Mouse (Mus musculus) heart, embryonic 14.5 days (tissue): ENCODE measurements at regions not wholly inside any gene's neighbourhood (a gene's known extent, or its start where the extent isn't known, plus 50 kb on each side); places are given as distances from the start of the nearest gene placed in this dataset.
"Not testable (repeated sequence)": the region's sequence is repeated elsewhere in the genome, so short reads cannot be mapped to it uniquely, and the experiment has no call there.

Experiments used
- ATAC-seq: fragments of 200-750 bp; cut with Nextera tagmentation; 2 replicates; pipeline ENCODE4 v1.8.0; 2017; ENCODE audit warnings: low read depth, moderate TSS enrichment; ENCODE audit not compliant: insufficient number of reproducible peaks, insufficient read depth, low FRiP score
- H3K27ac ChIP-seq, 2 experiments: fragments of 200-500 bp in 1 of 2; fragments of 300-500 bp in 1 of 2; sonication (generic) in 1 of 2; replicated peaks in 1 of 2; 2 replicates each; pipeline ENCODE4 v1.5.1; 2012 to 2014; ENCODE audit warnings: low read depth in 2 of 2, low read length in 2 of 2, control low read depth in 1 of 2, mild to moderate bottlenecking in 1 of 2, mixed read lengths in 1 of 2; ENCODE audit not compliant: control insufficient read depth in 1 of 2, insufficient read depth in 1 of 2
- H3K27me3 ChIP-seq: fragments of 300-500 bp; sonication (generic); 2 replicates; pipeline ENCODE4 v1.6.1; 2014; ENCODE audit warnings: mild to moderate bottlenecking, low read length, control low read depth; ENCODE audit not compliant: control insufficient read depth, insufficient read depth
- H3K36me3 ChIP-seq: fragments of 300-500 bp; sonication (generic); 2 replicates; pipeline ENCODE4 v1.6.1; 2014; ENCODE audit warnings: mild to moderate bottlenecking, control low read depth, low read length, mixed read lengths; ENCODE audit not compliant: control insufficient read depth, insufficient read depth
- H3K4me1 ChIP-seq, 2 experiments: fragments of 200-500 bp in 1 of 2; fragments of 300-500 bp in 1 of 2; sonication (generic) in 1 of 2; 2 replicates each; pipeline ENCODE4 v1.6.1; 2012 to 2014; ENCODE audit warnings: low read length in 2 of 2, control low read depth in 1 of 2, mixed read lengths in 1 of 2; ENCODE audit not compliant: control insufficient read depth in 2 of 2, insufficient read depth in 2 of 2
- H3K4me2 ChIP-seq: fragments of 300-500 bp; sonication (generic); 2 replicates; pipeline ENCODE4 v1.6.1; 2014; ENCODE audit warnings: mild to moderate bottlenecking, low read length
- H3K4me3 ChIP-seq, 2 experiments: fragments of 200-500 bp in 1 of 2; fragments of 300-500 bp in 1 of 2; sonication (generic) in 1 of 2; 2 replicates each; pipeline ENCODE4 v1.5.1; 2012 to 2014; ENCODE audit warnings: low read length in 2 of 2, mild to moderate bottlenecking in 2 of 2, control low read depth in 1 of 2, low read depth in 1 of 2, moderate library complexity in 1 of 2; ENCODE audit not compliant: control insufficient read depth in 1 of 2, insufficient read depth in 1 of 2
- H3K9ac ChIP-seq: fragments of 300-500 bp; sonication (generic); 2 replicates; pipeline ENCODE4 v1.6.1; 2014; ENCODE audit warnings: mild to moderate bottlenecking, low read length
- H3K9me3 ChIP-seq: fragments of 300-500 bp; sonication (generic); 2 replicates; pipeline ENCODE4 v1.6.1; 2016; ENCODE audit warnings: low read length, control low read depth; ENCODE audit not compliant: control insufficient read depth
- WGBS: fragments of 180-500 bp; shearing (Covaris S2); extraction: QIAGEN DNeasy Blood & Tissue Kit; methylation state at CpG from one replicate; pipeline ENCODE4 v1.1.7; 2014; 5-methylcytosine and 5-hydroxymethylcytosine counted together

DNA sequence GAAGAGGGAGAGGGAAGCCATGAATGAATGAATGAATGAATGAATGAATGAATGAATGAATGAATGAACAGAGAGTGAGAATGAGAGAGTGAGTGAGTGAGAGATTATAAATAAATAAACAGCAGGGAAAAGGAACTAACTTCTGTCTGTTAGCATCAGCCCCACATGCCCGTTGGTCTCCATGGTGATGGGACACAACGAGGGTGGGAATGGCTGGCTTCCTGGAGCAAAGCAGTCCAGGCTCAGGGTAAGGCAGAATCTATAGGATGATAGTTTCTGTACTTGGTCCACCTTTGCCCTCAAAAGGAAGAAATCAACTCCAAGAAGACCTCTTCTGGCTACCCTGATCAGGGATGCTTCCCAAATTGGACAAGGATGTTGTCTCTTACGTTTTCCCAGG lies 212.2 kb downstream of the Zfp619 start:
- Histone ChIP-seq H3K27ac (no peak overlapping the region), H3K27me3 (no peaks in the 10 kb centered on the region), H3K36me3 (no peaks in the 10 kb centered on the region), H3K9me3 (no peaks in the 10 kb centered on the region), H3K9ac (no peak overlapping the region), H3K4me1 (no peaks in the 10 kb centered on the region), H3K4me3 (no peak overlapping the region), H3K4me2 (no peak overlapping the region)
- ATAC-seq: no peak
- 61% methylated on average over 3 of the region's 3 CpGs for WGBS

DNA sequence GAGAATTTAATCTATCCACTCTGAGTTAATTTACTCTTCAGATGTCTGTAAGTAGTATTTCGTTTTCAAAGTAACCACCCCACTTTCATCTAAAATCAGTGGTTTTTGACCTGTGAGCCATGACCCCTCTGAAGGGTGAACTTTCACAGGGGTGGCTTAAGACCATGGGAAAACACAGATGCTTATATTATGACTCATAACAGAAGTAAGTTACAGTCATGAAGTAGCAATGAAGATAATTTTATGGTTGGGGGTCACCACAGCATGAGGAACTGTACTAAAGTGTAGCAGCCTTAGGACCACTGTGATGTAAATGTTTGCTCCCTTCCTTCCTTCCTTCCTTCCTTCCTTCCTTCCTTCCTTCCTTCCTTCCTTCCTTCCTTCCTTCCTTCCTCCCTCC lies 215.2 kb downstream of the Zfp619 start:
- Histone ChIP-seq H3K4me3 (no peak overlapping the region), H3K4me2 (no peak overlapping the region), H3K27me3 (no peaks in the 10 kb centered on the region), H3K9me3 (no peaks in the 10 kb centered on the region), H3K4me1 (no peaks in the 10 kb centered on the region), H3K27ac (no peak overlapping the region), H3K36me3 (no peaks in the 10 kb centered on the region), H3K9ac (no peak overlapping the region)
- ATAC-seq: no peak
- WGBS: 65% methylated on average over 1 of the region's 1 CpGs

DNA sequence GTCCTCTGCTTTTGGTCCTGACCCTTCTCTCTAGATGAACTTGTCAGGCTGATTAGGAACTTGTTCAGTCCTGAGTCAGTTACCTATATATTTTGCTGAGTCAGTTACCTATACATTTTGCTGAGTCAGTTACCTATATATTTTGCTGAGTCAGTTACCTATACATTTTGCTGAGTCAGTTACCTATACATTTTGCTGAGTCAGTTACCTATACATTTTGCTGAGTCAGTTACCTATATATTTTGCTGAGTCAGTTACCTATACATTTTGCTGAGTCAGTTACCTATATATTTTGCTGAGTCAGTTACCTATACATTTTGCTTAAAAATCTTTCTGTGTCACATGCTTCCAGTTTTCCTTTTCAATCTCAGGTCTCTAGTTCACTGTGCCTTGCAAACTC lies 230.8 kb downstream of the Zfp619 start:
- not testable (repeated sequence) for H3K9ac ChIP-seq, H3K27me3 ChIP-seq, H3K27ac ChIP-seq, H3K36me3 ChIP-seq, H3K4me2 ChIP-seq, ATAC-seq, H3K9me3 ChIP-seq, H3K4me1 ChIP-seq, H3K4me3 ChIP-seq

DNA sequence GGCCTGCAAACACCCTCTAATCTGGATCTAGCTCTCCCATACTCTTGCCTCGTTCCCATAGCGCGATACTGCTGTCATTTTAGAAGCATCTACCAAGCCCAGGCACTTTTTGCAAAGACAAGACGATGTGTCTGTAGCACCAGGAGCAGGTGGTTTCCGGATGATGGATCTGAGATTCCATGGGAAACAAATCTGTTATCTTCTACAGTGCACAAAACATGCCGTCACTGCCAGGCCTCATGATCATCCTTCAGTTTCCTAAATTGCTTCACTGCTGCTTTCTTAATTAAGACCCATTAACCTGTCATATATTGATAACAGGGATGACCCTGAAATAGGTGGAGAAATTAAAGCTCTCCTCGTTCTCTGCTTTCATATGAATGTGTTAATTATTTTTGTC lies 232.9 kb downstream of the Zfp619 start:
- WGBS: 76% methylated on average over 7 of the region's 7 CpGs
- no peak overlapping the region for H3K27ac ChIP-seq
- H3K4me3 ChIP-seq: no peak overlapping the region
- H3K9ac ChIP-seq: no peak overlapping the region
- H3K27me3 ChIP-seq: no peaks in the 10 kb centered on the region
- H3K36me3 ChIP-seq: no peaks in the 10 kb centered on the region
- ATAC-seq: no peak
- no peaks in the 10 kb centered on the region for H3K4me1 ChIP-seq
- no peak overlapping the region for H3K4me2 ChIP-seq
- peaks cover 3% of the 10 kb centered on the region; the same call in 1 of the 2 replicates for H3K9me3 ChIP-seq

DNA sequence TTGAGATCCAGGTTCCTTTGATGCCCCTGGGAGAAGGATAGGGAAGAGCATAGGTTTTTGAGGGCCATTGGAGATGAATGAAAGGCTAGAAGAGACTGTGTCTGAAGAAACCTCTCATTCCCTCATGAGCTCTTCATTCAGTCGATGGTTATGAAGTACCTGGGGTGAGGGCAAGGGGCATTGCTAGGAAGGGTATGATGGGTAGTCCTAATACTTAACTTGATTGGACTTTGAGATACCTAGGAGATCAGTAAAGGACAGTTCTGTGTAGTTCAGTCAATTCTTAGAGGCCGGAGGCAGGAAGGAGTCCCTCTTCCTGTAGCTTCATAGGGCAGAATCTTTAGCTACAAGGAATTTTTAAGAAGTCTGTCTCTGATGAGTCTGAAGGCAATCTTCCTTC lies 246.8 kb downstream of the Zfp619 start:
- Histone ChIP-seq H3K36me3 (no peaks in the 10 kb centered on the region), H3K27me3 (no peaks in the 10 kb centered on the region), H3K27ac (no peak overlapping the region), H3K9me3 (no peaks in the 10 kb centered on the region), H3K4me3 (no peak overlapping the region), H3K9ac (no peak overlapping the region), H3K4me2 (no peak overlapping the region), H3K4me1 (no peaks in the 10 kb centered on the region)
- no peak for ATAC-seq
- 79% methylated on average over 2 of the region's 2 CpGs for WGBS

DNA sequence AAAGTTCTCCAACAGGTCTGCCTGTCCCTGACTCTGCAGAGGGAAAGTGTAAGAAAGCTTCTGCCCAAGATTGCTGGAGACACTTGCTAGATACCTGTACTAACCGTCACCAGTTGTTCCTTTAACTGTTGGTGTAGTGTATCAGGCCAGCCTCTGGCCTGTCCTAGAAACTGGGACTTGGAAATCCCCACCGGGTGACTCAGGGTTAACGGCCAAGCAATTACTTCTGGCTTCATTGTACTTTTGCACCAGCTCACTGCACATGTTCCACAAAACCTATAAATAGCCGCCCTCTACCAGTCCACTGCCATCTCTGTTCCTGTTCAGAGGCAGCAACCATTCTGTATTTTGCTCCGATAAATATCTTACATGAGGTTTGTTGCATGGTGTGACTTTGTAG lies 247.5 kb downstream of the Zfp619 start:
- H3K9me3 ChIP-seq: no peaks in the 10 kb centered on the region
- H3K4me1 ChIP-seq: no peaks in the 10 kb centered on the region
- no peak overlapping the region for H3K27ac ChIP-seq
- H3K36me3 ChIP-seq: no peaks in the 10 kb centered on the region
- ATAC-seq: no peak
- 74% methylated on average over 5 of the region's 5 CpGs for WGBS
- no peak overlapping the region for H3K9ac ChIP-seq
- H3K4me2 ChIP-seq: no peak overlapping the region
- no peaks in the 10 kb centered on the region for H3K27me3 ChIP-seq
- H3K4me3 ChIP-seq: no peak overlapping the region

DNA sequence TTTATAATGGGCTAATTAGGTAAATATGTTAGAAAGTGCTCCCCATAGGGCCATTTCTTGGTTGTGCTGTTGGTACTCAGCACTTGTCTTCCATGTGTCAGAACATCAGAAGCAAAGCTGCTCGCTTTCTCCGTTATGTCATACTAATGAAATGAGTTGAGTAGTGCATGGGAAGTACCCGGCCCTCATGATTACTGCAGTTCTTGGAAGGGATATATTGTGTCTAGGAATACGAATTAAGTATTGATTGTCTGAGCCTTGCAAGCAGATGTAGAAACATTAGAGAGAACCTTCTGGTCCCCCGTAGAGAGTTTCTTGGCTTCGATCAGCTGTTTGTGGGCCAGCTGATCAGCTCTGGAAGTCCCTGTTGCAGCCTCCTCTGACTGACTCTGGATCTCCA lies 255.7 kb downstream of the Zfp619 start:
- Histone ChIP-seq H3K9me3 (no peaks in the 10 kb centered on the region), H3K4me2 (no peak overlapping the region), H3K4me1 (no peaks in the 10 kb centered on the region), H3K36me3 (no peaks in the 10 kb centered on the region), H3K9ac (no peak overlapping the region), H3K27me3 (no peaks in the 10 kb centered on the region), H3K27ac (no peak overlapping the region), H3K4me3 (no peak overlapping the region)
- WGBS: 85% methylated on average over 6 of the region's 6 CpGs
- no peak for ATAC-seq

DNA sequence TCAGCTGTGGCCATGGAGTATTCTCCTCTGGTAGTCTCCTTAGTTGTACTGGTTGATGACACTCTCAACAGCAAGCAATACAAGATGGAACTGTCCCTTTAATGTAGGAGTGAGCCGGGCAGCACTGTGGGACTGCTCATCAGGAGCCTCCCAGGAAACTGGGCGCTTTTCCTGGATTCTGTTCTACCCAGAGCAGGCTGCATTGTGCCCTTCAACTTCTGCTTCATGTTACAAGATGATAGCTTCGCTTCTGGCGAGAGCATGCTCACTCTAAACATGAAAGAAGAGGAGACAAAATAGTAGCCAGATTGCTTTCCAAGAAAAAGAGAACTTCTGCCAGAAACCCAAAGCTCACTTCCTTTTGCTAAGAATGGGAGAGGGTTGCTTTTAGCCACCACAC lies 271.8 kb downstream of the Zfp619 start:
- Histone ChIP-seq H3K9ac (no peak overlapping the region), H3K27ac (no peak overlapping the region), H3K27me3 (no peaks in the 10 kb centered on the region), H3K9me3 (no peaks in the 10 kb centered on the region), H3K36me3 (no peaks in the 10 kb centered on the region), H3K4me3 (no peak overlapping the region), H3K4me1 (no peaks in the 10 kb centered on the region), H3K4me2 (no peak overlapping the region)
- 61% methylated on average over 4 of the region's 4 CpGs for WGBS
- ATAC-seq: no peak
